Mouse (Mus musculus): ENCODE measurements at regions not wholly inside any gene's neighbourhood (a gene's known extent, or its start where the extent isn't known, plus 50 kb on each side); places are given as distances from the start of the nearest gene placed in this dataset.
"Not testable (repeated sequence)": the region's sequence is repeated elsewhere in the genome, so short reads cannot be mapped to it uniquely, and the experiment has no call there.

- DNase-seq (ENCODE audit: low read depth, low spot score), result peak; percentile 73
Measured at GRCm38 (mm10) chr12:51294971-51295477, 52.8 kb upstream of the G2e3 start.

DNA sequence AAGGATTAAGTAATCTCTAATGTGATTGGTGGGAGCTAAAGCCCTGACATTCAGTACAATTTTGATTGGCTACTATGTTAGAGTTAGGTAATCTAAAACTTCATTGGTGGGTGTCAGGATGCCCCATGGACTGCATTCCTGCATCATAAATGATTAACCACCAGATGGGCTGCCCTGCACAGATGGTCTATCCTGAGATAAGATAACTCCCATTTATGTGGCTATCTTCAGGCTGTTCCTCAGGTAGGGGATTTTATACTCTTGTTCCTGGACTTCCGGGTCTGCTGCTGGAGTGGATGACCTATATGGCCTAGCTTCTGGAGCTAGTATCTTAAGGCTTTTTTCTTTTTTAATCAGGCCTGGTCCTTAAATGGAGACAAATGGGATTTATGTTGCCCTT is 69.5 kb upstream of the G2e3 start:
- no peak for DNase-seq (ENCODE audit: low read depth, low spot score)

DNA sequence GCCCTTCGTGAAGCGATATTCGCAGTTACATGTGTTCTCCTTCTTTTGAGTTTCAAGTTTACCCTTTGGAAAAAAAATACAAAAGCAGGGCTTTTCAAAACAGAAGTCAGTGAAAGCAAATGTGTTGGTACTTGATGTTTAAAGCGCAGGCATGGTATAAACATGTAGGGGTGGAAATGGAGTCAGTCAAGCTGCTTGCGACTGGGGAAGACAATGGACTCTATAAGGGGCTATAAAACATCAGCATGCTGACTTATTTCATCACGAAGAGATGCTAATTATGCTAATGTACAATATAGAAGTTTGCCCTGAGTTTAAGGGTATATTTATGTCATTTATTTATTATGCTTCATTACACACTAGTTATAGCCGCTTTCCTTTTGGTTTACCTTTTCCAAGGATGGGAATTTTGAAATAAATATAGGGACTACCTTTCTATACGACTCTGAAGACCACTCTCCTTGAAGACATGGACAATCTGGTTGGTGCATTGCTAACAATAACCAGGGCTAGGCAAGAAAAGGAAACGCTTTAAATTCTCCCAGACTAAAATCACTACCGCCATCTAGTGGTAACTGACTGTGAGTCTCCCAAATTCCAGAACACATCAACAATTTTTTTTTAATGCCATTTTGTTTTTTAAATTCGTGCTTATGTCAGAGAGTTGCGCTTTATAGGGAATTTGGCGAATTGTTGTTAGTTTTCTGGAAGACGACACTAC is 71.9 kb upstream of the G2e3 start:
- peak; percentile 65 for DNase-seq (ENCODE audit: low read depth, low spot score)

GRCm38 (mm10) chr12:51273486-51273885 is 74.4 kb upstream of the G2e3 start:
- no peak for DNase-seq (ENCODE audit: low read depth, low spot score)

DNA sequence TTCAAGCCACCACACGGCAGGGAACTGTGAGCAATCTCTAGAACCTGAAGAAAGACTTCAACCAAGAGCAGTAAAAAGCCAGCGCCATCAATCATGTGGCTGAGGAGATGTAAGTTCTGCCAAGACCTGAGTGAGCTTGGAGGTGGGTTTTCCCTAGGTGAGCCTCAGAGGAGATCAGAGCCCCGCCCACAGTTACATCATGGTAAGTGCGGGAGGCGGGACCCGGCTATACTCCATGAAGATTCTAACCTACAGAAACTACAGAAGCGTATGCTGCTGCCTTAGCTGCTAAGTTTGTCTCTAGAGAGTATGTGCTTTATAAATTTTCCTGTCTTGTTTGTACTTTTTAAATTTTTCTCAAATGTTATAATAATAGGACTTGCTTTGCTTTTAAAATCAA is 105.0 kb upstream of the G2e3 start:
- no peak for DNase-seq (ENCODE audit: low read depth, low spot score)

DNA sequence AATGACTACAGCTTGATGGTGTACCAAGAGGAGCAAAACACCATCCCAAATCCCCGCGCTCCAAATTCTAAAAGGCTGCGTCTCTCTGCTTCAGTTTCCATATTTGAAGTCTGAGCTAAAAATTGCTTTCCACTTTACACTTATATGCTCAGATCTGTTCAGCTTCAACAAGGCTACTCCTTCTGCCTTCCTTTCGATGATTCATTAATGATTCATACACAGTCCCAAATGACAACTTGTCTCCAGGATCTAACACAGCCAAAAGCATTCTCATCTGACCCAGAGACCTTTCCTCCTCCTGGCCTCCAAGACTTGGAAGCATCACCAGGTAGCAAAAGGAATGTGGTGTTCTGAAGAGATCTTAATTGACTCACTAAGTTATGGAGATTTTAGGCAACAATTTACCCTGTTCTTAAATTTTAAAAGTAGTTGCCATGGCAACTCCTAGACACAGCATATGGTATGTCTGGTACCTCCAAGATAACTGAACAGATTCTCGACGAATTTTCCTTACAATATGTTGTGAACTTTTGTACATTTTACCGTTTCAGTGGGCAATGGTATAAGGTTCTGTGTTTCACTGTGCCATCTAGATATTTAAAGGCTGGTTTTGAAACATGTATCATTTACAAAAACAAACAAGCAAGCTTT is 106.6 kb upstream of the G2e3 start:
- peak; percentile 72 for DNase-seq (ENCODE audit: low read depth, low spot score)

- DNase-seq (ENCODE audit: low read depth, low spot score), result no peak
Measured at GRCm38 (mm10) chr12:51211691-51212090, 136.2 kb upstream of the G2e3 start.

DNA sequence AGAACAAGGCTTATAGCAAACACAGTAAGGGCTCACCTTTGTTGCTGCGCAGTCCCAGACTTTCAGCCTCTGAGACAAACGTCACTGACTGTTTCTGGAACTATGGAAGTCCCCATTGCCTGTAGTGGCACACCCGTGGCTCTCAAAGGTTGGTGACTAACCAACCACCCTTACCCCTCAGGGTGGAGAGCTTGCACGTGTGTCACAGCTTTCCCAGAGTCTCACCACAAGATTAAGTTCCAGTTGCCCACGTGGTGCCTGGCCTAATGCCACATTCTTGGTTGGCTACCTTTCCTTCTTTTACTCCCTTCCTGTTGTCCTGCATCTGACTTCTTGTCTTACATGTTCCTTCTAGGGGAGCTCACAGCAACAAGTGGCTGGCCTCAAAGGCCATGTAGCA is 151.6 kb upstream of the G2e3 start:
- DNase-seq (ENCODE audit: low read depth, low spot score), result no peak

GRCm38 (mm10) chr12:51195136-51195535 is 152.7 kb upstream of the G2e3 start:
- no peak for DNase-seq (ENCODE audit: low read depth, low spot score)

DNA sequence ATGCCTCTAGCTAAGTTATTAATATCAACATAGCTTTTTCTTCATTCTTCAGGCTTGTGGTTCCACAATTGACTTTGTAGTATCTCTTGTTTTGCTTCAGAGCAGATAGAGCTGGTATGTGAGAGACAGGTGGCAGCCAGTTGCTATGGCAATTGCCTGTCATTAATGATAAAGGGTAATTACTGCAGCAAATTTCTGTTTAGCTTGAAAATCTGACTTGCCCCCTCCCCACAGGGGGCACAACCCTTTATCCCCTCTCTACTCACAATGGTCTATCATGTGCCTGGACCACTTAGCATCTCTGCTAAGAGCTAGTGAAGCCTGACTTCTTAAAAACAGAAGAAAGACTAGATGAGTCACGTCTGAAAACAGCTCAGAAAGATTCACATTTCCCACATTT is 157.1 kb upstream of the G2e3 start:
- no peak for DNase-seq (ENCODE audit: low read depth, low spot score)

DNA sequence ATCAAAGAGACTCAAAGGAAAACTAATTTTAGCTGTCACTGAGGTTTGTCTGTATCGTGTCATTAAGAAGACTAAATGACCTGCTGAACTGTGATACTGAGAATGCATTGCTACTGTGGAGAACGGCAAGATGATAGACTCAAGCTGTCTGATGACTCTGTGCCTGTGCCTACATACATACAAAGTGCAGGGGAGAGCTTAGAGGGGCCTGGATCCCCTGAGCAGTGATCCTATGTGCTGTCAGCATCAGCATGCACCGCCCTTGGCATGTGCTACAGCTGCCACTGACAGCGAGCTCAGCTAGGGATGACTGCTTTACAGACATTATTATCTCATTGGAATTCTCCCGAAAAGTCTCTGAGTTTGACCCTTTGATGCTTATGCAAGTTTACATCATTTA is 157.7 kb upstream of the G2e3 start:
- DNase-seq (ENCODE audit: low read depth, low spot score), result no peak

- DNase-seq (ENCODE audit: low read depth, low spot score), result peak; percentile 85
Measured at GRCm38 (mm10) chr12:51188229-51188628, 159.6 kb upstream of the G2e3 start.

- DNase-seq (ENCODE audit: low read depth, low spot score), result no peak
Measured at GRCm38 (mm10) chr12:51187726-51188125, 160.1 kb upstream of the G2e3 start.

DNA sequence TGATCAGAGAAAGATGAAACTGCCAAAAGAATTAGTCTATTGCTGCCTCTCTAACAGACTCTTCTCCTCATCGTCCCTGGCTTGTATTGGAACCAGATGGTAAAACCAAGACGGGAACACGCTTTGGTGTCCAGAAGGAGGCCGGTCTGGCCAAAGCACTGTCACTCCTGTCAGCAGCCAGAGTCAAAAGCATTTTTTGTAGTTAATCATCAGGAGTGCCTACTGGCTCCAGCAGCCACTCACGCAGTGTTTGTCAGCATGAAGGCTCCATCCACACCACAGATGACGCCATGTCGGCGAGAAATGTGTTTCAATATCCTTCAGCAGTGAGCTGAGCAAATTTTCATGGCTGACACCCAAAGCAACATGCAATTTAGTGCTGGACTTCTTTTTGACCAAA is 162.1 kb upstream of the G2e3 start:
- no peak for DNase-seq (ENCODE audit: low read depth, low spot score)

DNA sequence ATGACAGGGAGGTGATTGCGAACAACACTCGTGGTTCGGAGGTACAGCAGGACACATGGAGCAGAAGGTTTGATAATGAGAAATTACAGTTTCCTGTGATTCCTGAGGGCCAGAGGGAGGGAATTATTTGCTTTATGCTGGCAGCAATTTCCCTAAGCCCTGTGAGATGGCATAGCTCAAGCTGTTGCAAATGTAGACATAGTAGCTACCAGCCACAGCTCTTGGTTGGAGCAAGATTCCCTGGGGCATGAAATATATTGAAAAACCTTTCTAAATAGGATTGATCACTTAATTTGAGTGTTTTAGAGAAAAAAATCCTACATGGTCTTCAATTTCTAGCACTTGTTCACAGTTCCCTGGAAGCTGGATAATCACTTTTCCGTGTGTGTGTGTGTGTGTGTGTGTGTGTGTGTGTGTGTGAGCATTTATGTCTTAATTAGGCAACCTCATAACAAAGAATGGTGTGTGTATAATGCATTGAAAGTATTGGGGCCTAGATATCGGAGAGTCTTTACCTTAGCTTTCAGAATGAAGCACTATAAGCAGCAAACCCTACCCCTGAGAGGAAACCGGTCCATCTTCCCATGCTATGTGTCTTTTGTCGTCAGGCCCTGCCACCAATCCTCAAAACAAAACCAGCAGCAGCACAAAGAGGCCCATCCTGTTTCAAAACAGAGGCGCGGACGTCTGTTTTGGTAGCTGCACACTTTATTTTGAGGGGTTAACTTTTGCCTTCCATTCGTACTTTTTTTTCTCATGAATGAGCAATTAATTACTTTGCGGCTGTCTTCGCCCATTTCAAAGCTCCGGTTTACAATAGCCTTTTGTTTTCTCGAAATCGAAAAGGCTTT is 172.7 kb upstream of the G2e3 start:
- no peak for DNase-seq (ENCODE audit: low read depth, low spot score)

DNA sequence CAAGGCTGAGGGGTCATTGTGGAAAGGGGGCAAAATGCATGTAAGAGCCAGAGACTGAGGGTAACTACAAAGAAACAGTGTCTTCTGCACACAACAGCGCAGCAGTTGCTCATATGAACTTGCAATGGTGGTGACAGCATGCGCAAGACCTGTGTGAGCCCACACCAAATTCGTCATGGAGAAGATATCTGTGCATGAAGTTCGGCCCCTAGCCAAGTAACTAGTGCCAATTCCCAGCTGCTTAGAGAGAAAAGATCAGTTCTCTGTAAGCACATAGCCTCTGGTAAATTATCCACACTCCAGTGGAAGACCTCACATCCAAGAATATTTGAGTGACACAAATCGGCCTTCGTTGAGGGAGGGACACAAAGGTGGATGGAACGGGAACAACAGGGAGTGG is 182.7 kb upstream of the G2e3 start:
- no peak for DNase-seq (ENCODE audit: low read depth, low spot score)

DNA sequence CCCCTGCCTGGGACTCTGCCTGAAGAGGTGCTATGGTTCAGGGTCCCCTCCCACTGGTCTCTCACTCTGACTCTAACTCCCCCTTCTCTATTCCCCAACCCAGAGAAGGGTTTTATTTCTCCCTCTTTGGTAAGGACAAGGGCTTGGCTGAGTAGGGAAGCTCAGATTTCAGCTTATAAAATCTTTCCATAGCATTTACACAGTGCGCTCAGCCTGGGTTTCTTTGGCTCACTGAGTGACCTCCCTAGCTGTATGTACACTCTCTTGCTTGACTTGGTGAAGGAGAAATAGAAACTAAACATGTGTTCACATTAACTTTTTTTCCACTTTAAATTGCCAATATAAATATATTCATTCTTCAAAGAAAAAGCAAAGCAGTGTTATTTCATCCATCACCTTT is 186.9 kb upstream of the G2e3 start:
- DNase-seq (ENCODE audit: low read depth, low spot score), result no peak

GRCm38 (mm10) chr12:51160122-51160521 is 187.7 kb upstream of the G2e3 start:
- DNase-seq (ENCODE audit: low read depth, low spot score), result no peak

- no peak for DNase-seq (ENCODE audit: low read depth, low spot score)
Measured at GRCm38 (mm10) chr12:51147963-51148362, 199.9 kb upstream of the G2e3 start.

DNA sequence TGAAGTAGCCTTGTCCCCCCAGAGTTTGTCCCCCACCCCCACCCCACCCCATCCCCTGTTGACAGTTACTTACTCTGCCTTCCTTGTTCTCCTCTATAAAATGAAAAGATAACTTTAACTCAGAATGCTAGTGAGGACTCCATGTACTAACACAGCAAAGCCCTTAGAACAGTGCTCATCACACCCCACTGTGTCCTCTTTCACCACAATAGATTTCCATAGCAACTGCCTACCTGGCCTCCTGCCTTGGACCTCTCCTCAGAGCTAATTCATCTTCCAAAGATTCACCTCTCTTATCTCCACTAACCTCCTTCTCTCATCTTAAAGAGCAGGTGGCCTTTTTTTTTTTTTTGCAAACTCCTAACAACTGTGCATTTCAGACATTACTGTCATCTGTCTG is 204.0 kb upstream of the G2e3 start:
- no peak for DNase-seq (ENCODE audit: low read depth, low spot score)

GRCm38 (mm10) chr12:51143196-51143595 is 204.7 kb upstream of the G2e3 start:
- DNase-seq (ENCODE audit: low read depth, low spot score), result peak; percentile 92

DNA sequence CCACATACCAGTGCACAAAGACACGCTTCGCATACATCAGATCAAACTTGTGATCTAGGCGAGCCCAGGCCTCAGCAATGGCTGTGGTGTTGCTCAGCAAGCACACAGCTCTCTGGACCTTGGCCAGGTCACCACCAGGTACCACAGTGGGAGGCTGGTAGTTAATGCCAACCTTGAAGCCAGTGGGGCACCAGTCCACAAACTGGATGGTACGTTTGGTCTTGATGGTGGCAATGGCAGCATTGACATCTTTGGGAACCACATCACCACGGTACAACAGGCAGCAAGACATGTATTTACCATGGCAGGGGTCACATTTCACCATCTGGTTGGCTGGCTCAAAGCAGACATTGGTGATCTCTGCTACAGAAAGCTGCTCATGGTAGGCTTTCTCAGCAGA is 214.2 kb upstream of the G2e3 start:
- not testable (repeated sequence) for DNase-seq (ENCODE audit: low read depth, low spot score)

Measured in telencephalon, adult 2 months (tissue).